Mouse (Mus musculus) midbrain, embryonic 13.5 days (tissue): ENCODE data around the gene Arhgap23. TPM values are rescaled to one million over a fixed set of nuclear protein-coding genes. Genes with fewer than 3 reads are reported as not detected.

Experiments used
- ATAC-seq: fragments of 200-750 bp; cut with Nextera tagmentation; 2 replicates; pipeline ENCODE4 v1.8.0; 2017; ENCODE audit warnings: mild to moderate bottlenecking, moderate TSS enrichment, moderate library complexity
- H3K27ac ChIP-seq: fragments of 300-500 bp; sonication (generic); 2 replicates; pipeline ENCODE4 v1.5.1; 2015; ENCODE audit warnings: inconsistent platforms, mild to moderate bottlenecking, moderate library complexity
- H3K27me3 ChIP-seq: fragments of 300-500 bp; sonication (generic); 2 replicates; pipeline ENCODE4 v1.6.1; 2015; ENCODE audit warnings: mild to moderate bottlenecking, inconsistent platforms
- H3K36me3 ChIP-seq: fragments of 300-500 bp; sonication (generic); 2 replicates; pipeline ENCODE4 v1.6.1; 2015; ENCODE audit warnings: mild to moderate bottlenecking, inconsistent platforms
- H3K4me1 ChIP-seq: fragments of 300-500 bp; sonication (generic); replicated peaks from 2 replicates; pipeline ENCODE4 v1.6.1; 2015; ENCODE audit warnings: inconsistent platforms
- H3K4me2 ChIP-seq: fragments of 300-500 bp; sonication (generic); replicated peaks from 2 replicates; pipeline ENCODE4 v1.6.1; 2015; ENCODE audit warnings: moderate library complexity, mild to moderate bottlenecking, inconsistent platforms
- H3K4me3 ChIP-seq: fragments of 300-500 bp; sonication (generic); replicated peaks from 2 replicates; pipeline ENCODE4 v1.5.1; 2015; ENCODE audit warnings: mild to moderate bottlenecking, inconsistent platforms
- H3K9ac ChIP-seq: fragments of 300-500 bp; sonication (generic); replicated peaks from 2 replicates; pipeline ENCODE4 v1.6.1; 2015; ENCODE audit warnings: mild to moderate bottlenecking, inconsistent platforms
- H3K9me3 ChIP-seq: fragments of 300-500 bp; sonication (generic); 2 replicates; pipeline ENCODE4 v1.6.1; 2016; ENCODE audit warnings: mild to moderate bottlenecking, inconsistent platforms
- WGBS: fragments of 180-500 bp; shearing (Covaris S2); methylation state at CpG from one replicate; pipeline ENCODE4 v1.1.7; 2015; 5-methylcytosine and 5-hydroxymethylcytosine counted together
- polyA plus RNA-seq: library from polyadenylated mRNA; unstranded; fragments of >200 nt; fragmentation: Nextera tagmentation; extraction: Ambion mirVana; gene quantifications from 2 replicates; pipeline ENCODE4 v1.2.1, GENCODE M21; 2015

The Arhgap23 gene
- polyA plus RNA-seq, 1 experiment from 2014 or later, result 6.5 TPM

- Histone ChIP-seq H3K9ac (peak overlapping the region; percentile 57), H3K4me1 (peaks cover 20% of the 10 kb centered on the region), H3K4me2 (peak overlapping the region; percentile 67), H3K27me3 (peaks cover 6% of the 10 kb centered on the region; the same call in 1 of the 2 replicates), H3K36me3 (no peaks in the 10 kb centered on the region), H3K9me3 (no peaks in the 10 kb centered on the region), H3K27ac (no peak overlapping the region; the same call in 1 of the 2 replicates), H3K4me3 (peak overlapping the region; percentile 40)
- ATAC-seq, result peak; percentile 87
- 2% methylated on average over 32 of the region's 32 CpGs for WGBS
These were observed 12.7 kb downstream of the Arhgap23 start for GRCm38 (mm10) chr11:97427794-97428725.

- Histone ChIP-seq H3K4me2 (peak overlapping the region; percentile 67), H3K36me3 (no peaks in the 10 kb centered on the region), H3K9me3 (no peaks in the 10 kb centered on the region), H3K4me1 (peaks cover 20% of the 10 kb centered on the region), H3K9ac (peak overlapping the region; percentile 57), H3K4me3 (peak overlapping the region; percentile 40), H3K27ac (no peak overlapping the region), H3K27me3 (peaks cover 6% of the 10 kb centered on the region; the same call in 1 of the 2 replicates)
- no peak for ATAC-seq
- 62% methylated on average over 4 of the region's 4 CpGs for WGBS
These were observed 13.4 kb downstream of the Arhgap23 start for GRCm38 (mm10) chr11:97428726-97429077.

- H3K4me1 ChIP-seq, result peaks cover 17% of the 10 kb centered on the region
- no peak overlapping the region for H3K4me3 ChIP-seq
- H3K27ac ChIP-seq, result no peak overlapping the region
- WGBS, result 82% methylated on average over 8 of the region's 8 CpGs
- ATAC-seq, result no peak
- no peaks in the 10 kb centered on the region for H3K36me3 ChIP-seq
- H3K9me3 ChIP-seq, result no peaks in the 10 kb centered on the region
- no peak overlapping the region for H3K4me2 ChIP-seq
- H3K9ac ChIP-seq, result no peak overlapping the region
- peaks cover 6% of the 10 kb centered on the region; the same call in 1 of the 2 replicates for H3K27me3 ChIP-seq
These were observed 14.3 kb downstream of the Arhgap23 start for GRCm38 (mm10) chr11:97429615-97430014.

GRCm38 (mm10) chr11:97432015-97432414 lies 16.7 kb downstream of the Arhgap23 start:
- H3K4me3 ChIP-seq, result no peak overlapping the region
- H3K36me3 ChIP-seq, result no peaks in the 10 kb centered on the region

GRCm38 (mm10) chr11:97432983-97433539 lies 17.7 kb downstream of the Arhgap23 start:
- Histone ChIP-seq H3K4me2 (no peak overlapping the region), H3K4me1 (peaks cover 27% of the 10 kb centered on the region), H3K9ac (no peak overlapping the region), H3K27ac (no peak overlapping the region), H3K27me3 (peaks cover 6% of the 10 kb centered on the region; the same call in 1 of the 2 replicates), H3K4me3 (no peak overlapping the region), H3K9me3 (no peaks in the 10 kb centered on the region), H3K36me3 (no peaks in the 10 kb centered on the region)
- no peak for ATAC-seq
- 95% methylated on average over 8 of the region's 8 CpGs for WGBS

More at GRCm38 (mm10) chr11:97432015-97432414, 16.7 kb downstream of the Arhgap23 start:
- Histone ChIP-seq H3K4me2 (no peak overlapping the region), H3K4me1 (peaks cover 29% of the 10 kb centered on the region), H3K27ac (no peak overlapping the region), H3K27me3 (peaks cover 6% of the 10 kb centered on the region; the same call in 1 of the 2 replicates), H3K9me3 (no peaks in the 10 kb centered on the region), H3K9ac (no peak overlapping the region)
- ATAC-seq, result no peak
- WGBS, result 6% methylated on average over 3 of the region's 3 CpGs

- no peak overlapping the region for H3K4me2 ChIP-seq
- no peak overlapping the region for H3K9ac ChIP-seq
- ATAC-seq, result no peak
- H3K27ac ChIP-seq, result no peak overlapping the region
- H3K4me3 ChIP-seq, result no peak overlapping the region
- peaks cover 17% of the 10 kb centered on the region for H3K27me3 ChIP-seq
- WGBS, result 86% methylated on average over 8 of the region's 8 CpGs
- peaks cover 20% of the 10 kb centered on the region for H3K4me1 ChIP-seq
- no peaks in the 10 kb centered on the region for H3K36me3 ChIP-seq
- H3K9me3 ChIP-seq, result no peaks in the 10 kb centered on the region
These were observed 18.8 kb downstream of the Arhgap23 start for GRCm38 (mm10) chr11:97434121-97434520.

GRCm38 (mm10) chr11:97434704-97435454 lies 19.5 kb downstream of the Arhgap23 start:
- Histone ChIP-seq H3K27ac (peak overlapping the region; percentile 45), H3K4me2 (peak overlapping the region; percentile 50), H3K4me1 (peaks cover 20% of the 10 kb centered on the region), H3K4me3 (peak overlapping the region; percentile 32), H3K27me3 (peaks cover 24% of the 10 kb centered on the region), H3K9ac (peak overlapping the region; percentile 28; the same call in 1 of the 2 replicates), H3K9me3 (no peaks in the 10 kb centered on the region), H3K36me3 (no peaks in the 10 kb centered on the region)
- WGBS, result 4% methylated on average over 15 of the region's 15 CpGs
- ATAC-seq, result peak; percentile 69

- no peak for ATAC-seq
- H3K27me3 ChIP-seq, result peaks cover 35% of the 10 kb centered on the region
- H3K4me1 ChIP-seq, result peaks cover 30% of the 10 kb centered on the region
- no peak overlapping the region for H3K9ac ChIP-seq
- no peaks in the 10 kb centered on the region for H3K36me3 ChIP-seq
- H3K27ac ChIP-seq, result no peak overlapping the region
- no peak overlapping the region for H3K4me2 ChIP-seq
- no peaks in the 10 kb centered on the region for H3K9me3 ChIP-seq
- WGBS, result 69% methylated on average over 13 of the region's 13 CpGs
- H3K4me3 ChIP-seq, result no peak overlapping the region
These were observed 20.6 kb downstream of the Arhgap23 start for GRCm38 (mm10) chr11:97435808-97436491.

GRCm38 (mm10) chr11:97437745-97438144 lies 22.4 kb downstream of the Arhgap23 start:
- Histone ChIP-seq H3K4me1 (peaks cover 48% of the 10 kb centered on the region), H3K4me3 (no peak overlapping the region), H3K9me3 (no peaks in the 10 kb centered on the region), H3K9ac (no peak overlapping the region), H3K27me3 (peaks cover 52% of the 10 kb centered on the region), H3K4me2 (no peak overlapping the region), H3K36me3 (no peaks in the 10 kb centered on the region), H3K27ac (no peak overlapping the region)
- WGBS, result 12% methylated on average over 5 of the region's 5 CpGs
- ATAC-seq, result no peak

GRCm38 (mm10) chr11:97438868-97439267 lies 23.5 kb downstream of the Arhgap23 start:
- Histone ChIP-seq H3K4me3 (no peak overlapping the region), H3K9me3 (no peaks in the 10 kb centered on the region), H3K27me3 (peaks cover 53% of the 10 kb centered on the region), H3K36me3 (no peaks in the 10 kb centered on the region), H3K4me2 (no peak overlapping the region), H3K27ac (no peak overlapping the region), H3K9ac (no peak overlapping the region), H3K4me1 (peaks cover 52% of the 10 kb centered on the region)
- WGBS, result 67% methylated on average over 9 of the region's 9 CpGs
- no peak for ATAC-seq

GRCm38 (mm10) chr11:97439935-97440334 lies 24.6 kb downstream of the Arhgap23 start:
- WGBS, result 6% methylated on average over 31 of the region's 37 CpGs
- H3K4me1 ChIP-seq, result peaks cover 47% of the 10 kb centered on the region
- no peak overlapping the region for H3K27ac ChIP-seq
- no peaks in the 10 kb centered on the region for H3K9me3 ChIP-seq
- H3K36me3 ChIP-seq, result no peaks in the 10 kb centered on the region
- H3K9ac ChIP-seq, result peak overlapping the region; percentile 48
- H3K27me3 ChIP-seq, result peaks cover 53% of the 10 kb centered on the region
- peak overlapping the region; percentile 37 for H3K4me3 ChIP-seq
- H3K4me2 ChIP-seq, result peak overlapping the region; percentile 51
- ATAC-seq, result no peak
